Mouse (Mus musculus): ENCODE measurements at regions not wholly inside any gene's neighbourhood (a gene's known extent, or its start where the extent isn't known, plus 50 kb on each side); places are given as distances from the start of the nearest gene placed in this dataset.

GRCm38 (mm10) chr1:186506517-186506916 is 199.3 kb downstream of the Tgfb2 start:
- Histone ChIP-seq H3K4me2 (replicated peaks; ENCODE audit: low read depth, low read length) (no peak overlapping the region), H3K9me3 (ENCODE audit: low read length) (no peaks in the 10 kb centered on the region), H3K36me3 (ENCODE audit: insufficient read depth, low read length) (no peaks in the 10 kb centered on the region), H3K9ac (replicated peaks; ENCODE audit: low read length) (no peak overlapping the region), H3K27ac (ENCODE audit: low read length) (no peak overlapping the region), H3K27me3 (ENCODE audit: insufficient read depth, low read length) (no peaks in the 10 kb centered on the region), H3K4me1 (ENCODE audit: insufficient read depth, low read length) (peaks cover 5% of the 10 kb centered on the region; the same call in 1 of the 2 replicates), H3K4me3 (ENCODE audit: low read length) (no peak overlapping the region)
- 85% methylated on average over 7 of the region's 7 CpGs for WGBS
- ATAC-seq (ENCODE audit: low FRiP score, low TSS enrichment), result 0 out of 2 replicates have a peak, but pooled peaks have one; percentile 9

- WGBS, result 68% methylated on average over 1 of the region's 1 CpGs
- Histone ChIP-seq H3K9ac (replicated peaks; ENCODE audit: low read length) (no peak overlapping the region), H3K36me3 (ENCODE audit: insufficient read depth, low read length) (no peaks in the 10 kb centered on the region), H3K4me1 (ENCODE audit: insufficient read depth, low read length) (peaks cover 5% of the 10 kb centered on the region; the same call in 1 of the 2 replicates), H3K27ac (ENCODE audit: low read length) (no peak overlapping the region), H3K27me3 (ENCODE audit: insufficient read depth, low read length) (no peaks in the 10 kb centered on the region), H3K4me3 (ENCODE audit: low read length) (no peak overlapping the region), H3K4me2 (replicated peaks; ENCODE audit: low read depth, low read length) (no peak overlapping the region), H3K9me3 (ENCODE audit: low read length) (no peaks in the 10 kb centered on the region)
- ATAC-seq (ENCODE audit: low FRiP score, low TSS enrichment), result no peak
Observed at GRCm38 (mm10) chr1:186505912-186506311, 199.9 kb downstream of the Tgfb2 start.

- Histone ChIP-seq H3K4me2 (replicated peaks; ENCODE audit: low read depth, low read length) (no peak overlapping the region), H3K4me1 (ENCODE audit: insufficient read depth, low read length) (peaks cover 5% of the 10 kb centered on the region; the same call in 1 of the 2 replicates), H3K27me3 (ENCODE audit: insufficient read depth, low read length) (no peaks in the 10 kb centered on the region), H3K27ac (ENCODE audit: low read length) (no peak overlapping the region), H3K36me3 (ENCODE audit: insufficient read depth, low read length) (no peaks in the 10 kb centered on the region), H3K9me3 (ENCODE audit: low read length) (no peaks in the 10 kb centered on the region), H3K4me3 (ENCODE audit: low read length) (no peak overlapping the region), H3K9ac (replicated peaks; ENCODE audit: low read length) (no peak overlapping the region)
- 75% methylated on average over 6 of the region's 6 CpGs for WGBS
- ATAC-seq (ENCODE audit: low FRiP score, low TSS enrichment), result no peak
Observed at GRCm38 (mm10) chr1:186505051-186505711, 200.6 kb downstream of the Tgfb2 start.

- Histone ChIP-seq H3K27me3 (ENCODE audit: insufficient read depth, low read length) (no peaks in the 10 kb centered on the region), H3K9me3 (ENCODE audit: low read length) (no peaks in the 10 kb centered on the region), H3K4me3 (ENCODE audit: low read length) (no peak overlapping the region), H3K9ac (replicated peaks; ENCODE audit: low read length) (no peak overlapping the region), H3K4me1 (ENCODE audit: insufficient read depth, low read length) (peaks cover 3% of the 10 kb centered on the region; the same call in 1 of the 2 replicates), H3K36me3 (ENCODE audit: insufficient read depth, low read length) (no peaks in the 10 kb centered on the region), H3K4me2 (replicated peaks; ENCODE audit: low read depth, low read length) (no peak overlapping the region), H3K27ac (ENCODE audit: low read length) (0 out of 2 replicates have a peak overlapping the region, but pooled peaks have one; percentile 11)
- no peak for ATAC-seq (ENCODE audit: low FRiP score, low TSS enrichment)
- 29% methylated on average over 1 of the region's 1 CpGs for WGBS
Observed at GRCm38 (mm10) chr1:186501726-186502125, 204.1 kb downstream of the Tgfb2 start.

GRCm38 (mm10) chr1:186497872-186498271 is 207.9 kb downstream of the Tgfb2 start:
- no peak overlapping the region for H3K9ac ChIP-seq (replicated peaks; ENCODE audit: low read length)
- no peaks in the 10 kb centered on the region for H3K9me3 ChIP-seq (ENCODE audit: low read length)
- H3K4me1 ChIP-seq (ENCODE audit: insufficient read depth, low read length), result peaks cover 3% of the 10 kb centered on the region; the same call in 1 of the 2 replicates
- H3K27me3 ChIP-seq (ENCODE audit: insufficient read depth, low read length), result no peaks in the 10 kb centered on the region
- H3K27ac ChIP-seq (ENCODE audit: low read length), result no peak overlapping the region
- no peak for ATAC-seq (ENCODE audit: low FRiP score, low TSS enrichment)
- no peaks in the 10 kb centered on the region for H3K36me3 ChIP-seq (ENCODE audit: insufficient read depth, low read length)
- H3K4me2 ChIP-seq (replicated peaks; ENCODE audit: low read depth, low read length), result no peak overlapping the region
- WGBS, result 77% methylated on average over 1 of the region's 1 CpGs
- no peak overlapping the region for H3K4me3 ChIP-seq (ENCODE audit: low read length)

GRCm38 (mm10) chr1:186497333-186497732 is 208.5 kb downstream of the Tgfb2 start:
- Histone ChIP-seq H3K9me3 (ENCODE audit: low read length) (no peaks in the 10 kb centered on the region), H3K36me3 (ENCODE audit: insufficient read depth, low read length) (no peaks in the 10 kb centered on the region), H3K9ac (replicated peaks; ENCODE audit: low read length) (no peak overlapping the region), H3K4me2 (replicated peaks; ENCODE audit: low read depth, low read length) (no peak overlapping the region), H3K27me3 (ENCODE audit: insufficient read depth, low read length) (no peaks in the 10 kb centered on the region), H3K4me1 (ENCODE audit: insufficient read depth, low read length) (peaks cover 3% of the 10 kb centered on the region; the same call in 1 of the 2 replicates), H3K4me3 (ENCODE audit: low read length) (no peak overlapping the region), H3K27ac (ENCODE audit: low read length) (no peak overlapping the region)
- 77% methylated on average over 2 of the region's 2 CpGs for WGBS
- ATAC-seq (ENCODE audit: low FRiP score, low TSS enrichment), result no peak

- no peaks in the 10 kb centered on the region for H3K9me3 ChIP-seq (ENCODE audit: low read length)
- H3K4me1 ChIP-seq (ENCODE audit: insufficient read depth, low read length), result no peaks in the 10 kb centered on the region
- 92% methylated on average over 5 of the region's 5 CpGs for WGBS
- H3K4me2 ChIP-seq (replicated peaks; ENCODE audit: low read depth, low read length), result no peak overlapping the region
- H3K36me3 ChIP-seq (ENCODE audit: insufficient read depth, low read length), result no peaks in the 10 kb centered on the region
- no peak overlapping the region for H3K9ac ChIP-seq (replicated peaks; ENCODE audit: low read length)
- H3K27me3 ChIP-seq (ENCODE audit: insufficient read depth, low read length), result no peaks in the 10 kb centered on the region
- no peak for ATAC-seq (ENCODE audit: low FRiP score, low TSS enrichment)
- H3K4me3 ChIP-seq (ENCODE audit: low read length), result no peak overlapping the region
- H3K27ac ChIP-seq (ENCODE audit: low read length), result no peak overlapping the region
Observed at GRCm38 (mm10) chr1:186494411-186494783, 211.4 kb downstream of the Tgfb2 start.

- WGBS, result 79% methylated on average over 14 of the region's 14 CpGs
- no peaks in the 10 kb centered on the region for H3K4me1 ChIP-seq (ENCODE audit: insufficient read depth, low read length)
- H3K4me3 ChIP-seq (ENCODE audit: low read length), result no peak overlapping the region
- no peaks in the 10 kb centered on the region for H3K9me3 ChIP-seq (ENCODE audit: low read length)
- no peak overlapping the region for H3K9ac ChIP-seq (replicated peaks; ENCODE audit: low read length)
- H3K36me3 ChIP-seq (ENCODE audit: insufficient read depth, low read length), result no peaks in the 10 kb centered on the region
- no peak overlapping the region for H3K27ac ChIP-seq (ENCODE audit: low read length)
- no peak overlapping the region for H3K4me2 ChIP-seq (replicated peaks; ENCODE audit: low read depth, low read length)
- H3K27me3 ChIP-seq (ENCODE audit: insufficient read depth, low read length), result no peaks in the 10 kb centered on the region
- no peak for ATAC-seq (ENCODE audit: low FRiP score, low TSS enrichment)
Observed at GRCm38 (mm10) chr1:186493664-186494410, 212.0 kb downstream of the Tgfb2 start.

- 22% methylated on average over 8 of the region's 8 CpGs for WGBS
- Histone ChIP-seq H3K4me2 (replicated peaks; ENCODE audit: low read depth, low read length) (peak overlapping the region; percentile 2; the same call in 1 of the 2 replicates), H3K27ac (ENCODE audit: low read length) (peak overlapping the region; percentile 9; the same call in 1 of the 2 replicates), H3K9me3 (ENCODE audit: low read length) (no peaks in the 10 kb centered on the region), H3K4me1 (ENCODE audit: insufficient read depth, low read length) (peaks cover 21% of the 10 kb centered on the region), H3K9ac (replicated peaks; ENCODE audit: low read length) (no peak overlapping the region), H3K36me3 (ENCODE audit: insufficient read depth, low read length) (no peaks in the 10 kb centered on the region), H3K27me3 (ENCODE audit: insufficient read depth, low read length) (no peaks in the 10 kb centered on the region), H3K4me3 (ENCODE audit: low read length) (no peak overlapping the region)
- ATAC-seq (ENCODE audit: low FRiP score, low TSS enrichment), result peak; percentile 72; the same call in 1 of the 2 replicates
Observed at GRCm38 (mm10) chr1:186482177-186482576, 223.6 kb downstream of the Tgfb2 start.

GRCm38 (mm10) chr1:186480019-186480418 is 225.8 kb downstream of the Tgfb2 start:
- Histone ChIP-seq H3K36me3 (ENCODE audit: insufficient read depth, low read length) (no peaks in the 10 kb centered on the region), H3K27ac (ENCODE audit: low read length) (no peak overlapping the region), H3K4me1 (ENCODE audit: insufficient read depth, low read length) (peaks cover 21% of the 10 kb centered on the region), H3K4me2 (replicated peaks; ENCODE audit: low read depth, low read length) (no peak overlapping the region), H3K9ac (replicated peaks; ENCODE audit: low read length) (no peak overlapping the region), H3K4me3 (ENCODE audit: low read length) (no peak overlapping the region), H3K27me3 (ENCODE audit: insufficient read depth, low read length) (no peaks in the 10 kb centered on the region), H3K9me3 (ENCODE audit: low read length) (no peaks in the 10 kb centered on the region)
- ATAC-seq (ENCODE audit: low FRiP score, low TSS enrichment), result no peak
- 48% methylated on average over 1 of the region's 1 CpGs for WGBS
